In the genomic region with DNA sequence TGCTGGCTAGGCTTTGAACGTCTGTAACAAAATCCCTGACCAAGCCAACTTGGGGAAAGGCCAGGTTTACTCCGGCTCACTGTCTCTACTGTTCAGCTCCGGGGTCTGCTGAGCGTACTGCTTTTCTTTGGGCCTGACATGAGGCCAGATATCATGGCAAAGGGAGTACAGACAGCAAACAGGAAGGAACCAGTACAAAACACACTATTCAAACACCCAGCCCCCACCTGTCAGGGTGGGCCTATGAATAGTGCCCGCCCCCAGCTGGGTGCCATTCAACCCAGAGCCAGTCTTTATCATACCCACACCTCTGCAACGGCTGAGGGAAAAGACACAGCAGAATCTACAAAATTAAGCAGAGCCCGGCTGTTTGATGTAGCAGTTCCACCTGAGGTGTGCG, we compare ENCODE assay signal across 28 mouse cellular contexts. TPM values are rescaled to one million over a fixed set of nuclear protein-coding genes. Genes with fewer than 3 reads are reported as not detected.
"Had no signal": no experiment of that assay in that cellular context is flagged by ENCODE, and none has a peak within 500 bp of the region (broad histone marks: within the 10 kb centered on the region; RNA-seq: fewer than 3 reads in every experiment).

No protein-coding gene starts in this region.

- H3K4me3 ChIP-seq: limb, embryonic 12.5 days; limb, embryonic 15.5 days; midbrain, embryonic 13.5 days; neural tube, embryonic 13.5 days had no signal

- H3K9me3 ChIP-seq: limb, embryonic 12.5 days; limb, embryonic 15.5 days; midbrain, embryonic 13.5 days; neural tube, embryonic 13.5 days had no signal

- H3K4me2 ChIP-seq: limb, embryonic 12.5 days; limb, embryonic 15.5 days; liver, embryonic 11.5 days; lung, embryonic 14.5 days; midbrain, embryonic 13.5 days; neural tube, embryonic 13.5 days had no signal

- H3K36me3 ChIP-seq: limb, embryonic 12.5 days; limb, embryonic 15.5 days; midbrain, embryonic 13.5 days; neural tube, embryonic 13.5 days had no signal

- ATAC-seq: liver, postnatal 0 days; lung, postnatal 0 days; midbrain, embryonic 13.5 days; midbrain, embryonic 16.5 days had no signal

- H3K27me3 ChIP-seq: limb, embryonic 12.5 days; limb, embryonic 15.5 days; midbrain, embryonic 13.5 days; neural tube, embryonic 13.5 days had no signal

- H3K27ac ChIP-seq: limb, embryonic 12.5 days; limb, embryonic 15.5 days; liver, embryonic 14.5 days; macrophage; midbrain, embryonic 13.5 days; neural tube, embryonic 13.5 days had no signal

- DNase-seq: kidney, postnatal 14 days; kidney, postnatal 4 days; left cerebral cortex, postnatal 4 days; liver, postnatal 0 days; lung, embryonic 14.5 days; retina, postnatal 1 day; right cerebral cortex, postnatal 25 days; thymus, adult 18-20 months; thymus, postnatal 36 days had no signal

- H3K4me1 ChIP-seq: limb, embryonic 12.5 days; limb, embryonic 15.5 days; midbrain, embryonic 13.5 days had no signal

- H3K9ac ChIP-seq: limb, embryonic 12.5 days; limb, embryonic 15.5 days; liver, embryonic 14.5 days; liver, postnatal 0 days; lung, embryonic 14.5 days; midbrain, embryonic 13.5 days; neural tube, embryonic 13.5 days had no signal

RNA-seq across cellular contexts. Expression of a gene that starts 42.8 kb away (rescaled TPM):
- total RNA-seq: layer of hippocampus, adult 18-20 months; layer of hippocampus, postnatal 14 days; left cerebral cortex, adult 8-10 months; left cerebral cortex, postnatal 14 days; left cerebral cortex, postnatal 4 days; megakaryocyte, adult 5-6 weeks; neutrophil, adult 5-6 weeks had no signal
- polyA plus RNA-seq: kidney, embryonic 16.5 days; limb, embryonic 12.5 days; limb, embryonic 15.5 days; liver, embryonic 11.5 days; liver, postnatal 0 days; lung, embryonic 14.5 days; lung, postnatal 0 days; macrophage; midbrain, embryonic 13.5 days; midbrain, embryonic 16.5 days; neural tube, embryonic 13.5 days; spleen, adult 2 months; stomach, embryonic 16.5 days; testis, adult 2 months had no signal
